Mouse (Mus musculus) brain, adult 2 months (tissue): ENCODE measurements at regions not wholly inside any gene's neighbourhood (a gene's known extent, or its start where the extent isn't known, plus 50 kb on each side); places are given as distances from the start of the nearest gene placed in this dataset.

Source experiments
- DNase-seq: peaks from one replicate; pipeline ENCODE4 v3.0.0; 2011; ENCODE audit warnings: low read depth, low spot score

DNA sequence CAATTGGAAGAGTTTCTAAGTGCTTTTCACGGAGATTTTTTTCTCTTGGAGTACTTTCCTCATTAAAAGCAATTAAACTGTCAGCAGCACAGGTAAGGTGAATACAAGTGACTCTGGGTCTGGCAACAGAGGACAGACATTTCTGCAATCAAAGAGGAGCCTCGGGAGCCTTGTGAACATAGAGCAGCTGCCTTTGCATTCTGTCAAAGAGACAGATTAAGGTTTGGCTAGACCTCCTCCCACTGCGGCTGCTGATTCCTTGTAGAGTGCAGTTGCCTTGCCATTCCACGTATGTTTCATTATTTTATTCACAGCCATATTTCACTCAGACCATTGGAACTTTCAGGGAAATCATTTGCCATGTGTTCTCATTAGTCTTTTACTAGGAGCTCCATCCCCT lies 563.0 kb upstream of the Gnpda2 start:
- peak; percentile 9 for DNase-seq
